8 mouse cellular contexts compared by ENCODE assay signal in genomic region chr14:57707100-57707893, GRCm38 (mm10). TPM values are rescaled to one million over a fixed set of nuclear protein-coding genes. Genes with fewer than 3 reads are reported as not detected.
DNase-seq lines count a peak whose midpoint lies in the region; ATAC-seq and TF ChIP-seq lines count a peak whose summit lies in the region.

No protein-coding gene starts in this region.

- H3K9ac ChIP-seq in limb, embryonic 15.5 days = peak overlapping the region; percentile 2; the same call in 1 of the 2 replicates
- H3K9ac ChIP-seq in neural tube, embryonic 12.5 days = peak overlapping the region; percentile 21; the same call in 1 of the 2 replicates

- H3K27ac ChIP-seq in embryonic fibroblast, embryonic 13.5 days (ENCODE audit: insufficient read depth, low read length) = peak overlapping the region; percentile 89
- peak overlapping the region; percentile 83 for H3K27ac ChIP-seq in limb, embryonic 15.5 days
- peak overlapping the region; percentile 29 for H3K27ac ChIP-seq in neural tube, embryonic 12.5 days

- H3K27me3 ChIP-seq in limb, embryonic 15.5 days = no peaks in the 10 kb centered on the region
- no peaks in the 10 kb centered on the region for H3K27me3 ChIP-seq in neural tube, embryonic 12.5 days (replicated peaks)

- no peak overlapping the region for H3K4me3 ChIP-seq in embryonic fibroblast, embryonic 13.5 days (ENCODE audit: insufficient read depth, low read length)
- no peak overlapping the region for H3K4me3 ChIP-seq in limb, embryonic 15.5 days
- H3K4me3 ChIP-seq in neural tube, embryonic 12.5 days = no peak overlapping the region

- H3K9me3 ChIP-seq in limb, embryonic 15.5 days = no peaks in the 10 kb centered on the region
- no peaks in the 10 kb centered on the region for H3K9me3 ChIP-seq in neural tube, embryonic 12.5 days

- peaks cover 23% of the 10 kb centered on the region for H3K4me1 ChIP-seq in embryonic fibroblast, embryonic 13.5 days (ENCODE audit: control insufficient read depth, insufficient read depth, low read length)
- H3K4me1 ChIP-seq in limb, embryonic 15.5 days = peaks cover 28% of the 10 kb centered on the region
- peaks cover 16% of the 10 kb centered on the region for H3K4me1 ChIP-seq in neural tube, embryonic 12.5 days

- intact Hi-C loops in heart, postnatal 14 days (cut with DNase I) = no loop called here

- peak; percentile 49 for ATAC-seq in limb, embryonic 15.5 days (ENCODE audit: insufficient number of reproducible peaks, low FRiP score, low TSS enrichment, low read depth)
- ATAC-seq in neural tube, embryonic 12.5 days (ENCODE audit: low FRiP score, low read depth) = no peak

- 0 out of 2 replicates have a peak, but pooled peaks have one; percentile 33 for TF ChIP-seq POLR2A in embryonic fibroblast, embryonic 13.5 days (IDR thresholded peaks at IDR 0.05; ENCODE audit: low read depth, low read length)

- no peak for TF ChIP-seq CTCF in embryonic fibroblast, embryonic 13.5 days (IDR thresholded peaks at IDR 0.05; ENCODE audit: borderline replicate concordance, insufficient read depth, low read length)

- WGBS in limb, embryonic 15.5 days = 53% methylated on average over 18 of the region's 18 CpGs
- 47% methylated on average over 18 of the region's 18 CpGs for WGBS in neural tube, embryonic 12.5 days

- peak; percentile 27 for DNase-seq in urinary bladder, postnatal 25 days (ENCODE audit: low spot score)
- DNase-seq in urinary bladder, adult 2 months (ENCODE audit: low spot score) = no peak
- DNase-seq in heart, postnatal 14 days = peak; percentile 59 to 66
- no peak for DNase-seq in right cerebral cortex, adult 2 months (ENCODE audit: low spot score in 2 of 2)
- DNase-seq in B cell, adult 2 months = no peak

- peaks cover 33% of the 10 kb centered on the region for H3K36me3 ChIP-seq in limb, embryonic 15.5 days
- no peaks in the 10 kb centered on the region for H3K36me3 ChIP-seq in neural tube, embryonic 12.5 days

- no peak overlapping the region for H3K4me2 ChIP-seq in limb, embryonic 15.5 days
- H3K4me2 ChIP-seq in neural tube, embryonic 12.5 days (replicated peaks) = no peak overlapping the region

RNA-seq across cellular contexts. Expression of gene Gm49361, which starts 38.6 kb away (rescaled TPM):
- polyA plus RNA-seq in urinary bladder, adult 2 months (2012; rRNA removed) = not detected in 2 replicates
- polyA plus RNA-seq in embryonic fibroblast, embryonic 13.5 days (2011; ENCODE audit: insufficient read length, low read depth, missing spikeins) = 0.27 TPM in 1 of 2 replicates, not detected in the other
- 1 to 10 TPM in 1 of 2 experiments, under 1 TPM in 1; 0.15 to 1.6 TPM for total RNA-seq in heart, postnatal 14 days (2021)
- not detected in 2 replicates for polyA plus RNA-seq in limb, embryonic 15.5 days (2015; fragmentation: Nextera tagmentation; extraction: Ambion mirVana)
- not detected in 2 replicates for polyA plus RNA-seq in neural tube, embryonic 12.5 days (2016; fragmentation: Nextera tagmentation; extraction: Ambion mirVana)

RNA-seq across cellular contexts. Expression of gene Xpo4, which starts 42.1 kb away (rescaled TPM):
- 7.6 and 8.8 TPM in 2 replicates for polyA plus RNA-seq in urinary bladder, adult 2 months (2012; rRNA removed)
- 27.7 and 29.5 TPM in 2 replicates for polyA plus RNA-seq in embryonic fibroblast, embryonic 13.5 days (2011; ENCODE audit: insufficient read length, low read depth, missing spikeins)
- total RNA-seq in heart, postnatal 14 days (2021) = 10 to 100 TPM; 11.6 to 12.8 TPM
- polyA plus RNA-seq in limb, embryonic 15.5 days (2015; fragmentation: Nextera tagmentation; extraction: Ambion mirVana) = 18.7 and 19.1 TPM in 2 replicates
- polyA plus RNA-seq in neural tube, embryonic 12.5 days (2016; fragmentation: Nextera tagmentation; extraction: Ambion mirVana) = 20.1 and 21.6 TPM in 2 replicates

RNA-seq across cellular contexts. Expression of gene Lats2, which starts 50.9 kb away (rescaled TPM):
- polyA plus RNA-seq in urinary bladder, adult 2 months (2012; rRNA removed) = 35.2 and 35.9 TPM in 2 replicates
- 50.8 and 52.7 TPM in 2 replicates for polyA plus RNA-seq in embryonic fibroblast, embryonic 13.5 days (2011; ENCODE audit: insufficient read length, low read depth, missing spikeins)
- 10 to 100 TPM; 39.5 to 40.1 TPM for total RNA-seq in heart, postnatal 14 days (2021)
- 25.0 and 28.0 TPM in 2 replicates for polyA plus RNA-seq in limb, embryonic 15.5 days (2015; fragmentation: Nextera tagmentation; extraction: Ambion mirVana)
- 18.6 and 20.6 TPM in 2 replicates for polyA plus RNA-seq in neural tube, embryonic 12.5 days (2016; fragmentation: Nextera tagmentation; extraction: Ambion mirVana)

Comparison
In these comparisons a context has a peak if more than half of its experiments do, and no peak if none do; other contexts are left out.
1. DNase-seq: peak in urinary bladder, postnatal 25 days (single experiment) and heart, postnatal 14 days (2 of 2); none in urinary bladder, adult 2 months (single experiment), right cerebral cortex, adult 2 months (0 of 2) and B cell, adult 2 months (0 of 2).
2. H3K27ac ChIP-seq: peak in every context shown above with its lines; median percentile 89 in embryonic fibroblast, embryonic 13.5 days; 83 in limb, embryonic 15.5 days; 29 in neural tube, embryonic 12.5 days.